Mouse (Mus musculus) ovary, postnatal 14 days (tissue): ENCODE results near the gene Nav2.
A peak's percentile ranks its signal among the peaks of the same experiment; 100 is the strongest.

Experiments
- DNase-seq: peaks from one replicate; pipeline ENCODE4 v3.0.0; 2022; ENCODE audit warnings: low spot score

Nav2 gene

DNA sequence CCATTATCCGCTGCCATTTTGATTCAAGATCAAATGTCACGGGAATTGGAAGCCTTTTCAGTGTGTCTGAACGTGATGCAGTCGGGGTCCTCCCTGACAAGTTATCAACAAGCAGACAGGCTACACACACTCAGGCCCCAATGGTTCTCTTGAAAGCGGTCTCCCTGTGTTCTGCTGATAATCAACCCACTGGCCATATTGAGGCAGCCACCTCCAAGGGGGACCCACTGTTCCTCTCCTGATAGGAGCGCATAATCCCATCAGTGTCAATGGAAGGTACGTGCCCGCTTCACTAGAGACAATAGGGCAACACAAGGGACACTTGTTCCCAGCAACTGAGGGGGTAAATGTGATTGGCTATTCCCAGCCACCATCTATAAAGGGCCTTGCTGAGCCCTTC lies 195.9 kb downstream of the Nav2 start:
- DNase-seq: no peak

DNA sequence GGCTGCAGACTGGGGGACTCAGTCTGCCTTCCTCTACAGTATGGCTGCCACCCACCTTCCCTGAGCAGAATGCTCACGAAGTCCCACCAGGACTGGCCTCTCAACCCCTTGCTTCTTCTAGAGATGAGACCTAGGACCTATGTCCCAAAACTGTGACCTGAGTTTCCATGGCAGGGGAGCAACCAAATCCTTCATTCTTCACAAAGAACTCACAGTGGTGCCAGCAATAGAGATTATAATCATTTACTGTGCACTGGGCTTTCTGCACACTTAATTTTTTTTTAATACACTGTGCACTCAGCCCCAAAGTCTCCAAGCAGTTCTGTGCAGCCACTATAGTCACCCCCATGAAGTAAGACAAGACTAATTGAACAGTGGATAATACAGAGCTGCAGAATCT lies 196.3 kb downstream of the Nav2 start:
- no peak for DNase-seq

- DNase-seq: no peak
Measured at GRCm38 (mm10) chr7:49105501-49105900, 197.0 kb downstream of the Nav2 start.

DNA sequence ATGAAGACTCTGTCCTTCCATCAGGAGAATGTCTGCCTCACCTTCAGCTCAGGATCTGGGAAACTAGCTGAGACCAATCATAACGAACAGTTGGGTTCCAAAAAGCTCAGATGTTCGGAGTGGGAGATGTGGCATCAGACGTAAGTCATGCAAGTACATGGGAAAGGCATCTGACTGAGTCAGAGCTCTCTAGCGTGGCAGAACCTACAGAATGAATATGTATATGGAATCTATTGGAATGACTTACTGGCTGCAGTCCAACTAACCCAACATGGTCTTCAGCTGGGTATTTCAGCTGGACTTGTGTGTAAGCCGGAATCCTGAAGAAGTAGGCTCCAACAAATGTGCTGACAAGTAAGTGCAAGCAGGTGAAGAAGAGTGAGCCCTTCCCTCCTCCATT lies 199.6 kb downstream of the Nav2 start:
- no peak for DNase-seq

- DNase-seq: no peak
Measured at GRCm38 (mm10) chr7:49119016-49119415, 210.5 kb downstream of the Nav2 start.

GRCm38 (mm10) chr7:49119794-49120487 lies 211.4 kb downstream of the Nav2 start:
- no peak for DNase-seq

- no peak for DNase-seq
Measured at GRCm38 (mm10) chr7:49120488-49120864, 212.0 kb downstream of the Nav2 start.

- peak; percentile 86 for DNase-seq
Measured at GRCm38 (mm10) chr7:49120935-49121691, 212.6 kb downstream of the Nav2 start.

DNA sequence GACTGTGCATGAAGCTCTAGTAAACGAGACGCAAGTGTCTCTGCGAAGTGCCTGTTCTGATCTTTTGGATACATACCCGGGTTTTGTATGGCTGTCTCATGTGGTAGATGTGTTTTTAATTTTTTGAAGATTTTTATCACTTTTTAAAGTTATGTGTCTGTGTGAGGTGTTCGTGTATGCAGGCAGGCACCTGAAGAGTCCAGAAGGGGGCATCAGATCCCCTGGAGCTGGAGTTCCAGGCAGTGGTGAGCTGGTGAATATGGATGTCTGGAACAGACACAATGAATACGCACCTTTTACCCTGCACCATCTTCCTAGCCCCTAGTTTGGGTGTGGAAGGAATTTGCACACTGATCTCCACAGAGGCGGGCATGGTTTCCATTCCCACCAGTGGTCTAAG lies 214.0 kb downstream of the Nav2 start:
- no peak for DNase-seq

DNA sequence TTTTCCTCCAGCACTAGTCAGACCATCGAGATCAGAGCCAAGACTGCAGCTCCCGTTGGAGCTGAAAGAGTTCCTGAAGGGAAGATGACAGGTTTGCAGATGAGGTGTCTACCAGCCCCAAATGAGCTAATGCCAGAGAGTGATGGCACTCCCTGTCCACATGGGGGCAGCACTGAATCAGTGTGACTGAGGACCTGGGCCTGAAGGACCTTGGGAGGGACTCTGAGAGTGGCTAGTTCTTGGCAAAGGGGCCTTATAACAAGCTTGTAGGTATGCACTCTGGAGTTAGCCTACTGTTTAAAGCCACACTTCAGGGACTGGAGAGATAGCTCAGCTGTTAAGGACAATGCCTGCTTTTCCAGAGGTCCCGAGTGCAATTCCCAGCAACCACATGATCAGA lies 217.0 kb downstream of the Nav2 start:
- peak; percentile 34 for DNase-seq

DNA sequence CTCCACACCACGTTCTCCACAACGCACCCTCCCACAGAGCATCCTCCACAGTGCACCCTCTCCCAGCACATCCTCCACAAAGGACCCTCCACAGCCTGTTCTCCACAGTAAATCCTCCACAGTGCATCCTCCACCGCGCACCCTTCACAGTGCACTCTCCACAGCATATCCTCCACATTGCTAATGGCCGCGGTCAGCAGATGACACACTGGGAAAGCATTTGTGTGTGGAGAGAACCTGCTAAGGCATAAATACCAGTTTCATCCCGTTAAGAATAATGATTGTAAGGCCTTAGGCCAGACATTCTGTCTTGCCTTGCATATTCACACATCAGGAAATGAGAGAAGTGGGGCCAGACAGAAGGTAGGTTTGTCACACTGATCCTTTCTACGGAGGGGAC lies 219.7 kb downstream of the Nav2 start:
- DNase-seq: no peak

- DNase-seq: peak; percentile 86
Measured at GRCm38 (mm10) chr7:49132851-49133351, 224.4 kb downstream of the Nav2 start.

- no peak for DNase-seq
Measured at GRCm38 (mm10) chr7:49134396-49134795, 225.9 kb downstream of the Nav2 start.

- no peak for DNase-seq
Measured at GRCm38 (mm10) chr7:49139762-49140161, 231.2 kb downstream of the Nav2 start.

GRCm38 (mm10) chr7:49143966-49144365 lies 235.4 kb downstream of the Nav2 start:
- DNase-seq: no peak

DNA sequence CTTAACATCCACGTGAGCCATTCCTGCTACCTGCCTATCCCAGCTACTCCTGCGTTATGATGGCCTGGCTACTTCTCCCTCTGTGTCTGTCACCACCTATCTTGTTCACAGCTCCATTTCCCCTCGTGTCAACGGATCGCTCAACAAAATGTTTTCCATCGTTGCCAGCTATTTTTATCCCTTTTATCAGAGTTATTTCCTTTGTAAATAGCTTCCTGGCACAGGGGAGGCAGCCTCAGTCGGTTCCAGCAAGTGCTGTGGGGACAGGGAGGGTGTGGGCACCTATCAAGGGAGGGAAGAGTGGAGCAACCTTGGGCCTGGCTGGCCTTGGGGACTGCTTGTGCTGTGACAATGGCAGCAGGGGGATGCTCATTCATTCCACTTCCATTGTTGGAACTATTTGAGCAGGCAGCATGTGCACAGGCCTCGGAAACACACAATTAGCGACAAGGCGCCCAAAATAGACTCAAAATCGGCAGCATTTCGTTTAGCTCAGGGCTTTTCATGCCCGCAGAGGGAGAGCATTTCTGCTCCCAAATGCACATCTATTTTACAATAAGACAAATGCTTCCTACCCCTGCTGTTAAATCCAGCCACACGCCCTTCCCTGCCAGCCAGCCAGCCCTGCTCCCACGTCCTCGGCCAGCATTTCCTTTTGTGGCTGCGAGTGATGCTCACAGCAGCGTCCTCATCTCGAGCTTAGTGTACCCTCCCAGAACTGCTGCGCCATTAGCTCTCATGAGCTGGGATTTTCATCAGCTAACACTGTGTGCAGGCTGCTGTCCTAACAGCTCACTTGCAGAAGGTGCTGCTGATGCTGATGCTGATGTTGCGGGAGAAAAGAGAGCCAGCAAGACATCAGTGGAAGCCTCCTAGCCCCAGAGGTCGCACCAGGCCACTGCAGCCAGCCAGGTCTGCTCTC lies 237.5 kb downstream of the Nav2 start:
- DNase-seq: no peak

DNA sequence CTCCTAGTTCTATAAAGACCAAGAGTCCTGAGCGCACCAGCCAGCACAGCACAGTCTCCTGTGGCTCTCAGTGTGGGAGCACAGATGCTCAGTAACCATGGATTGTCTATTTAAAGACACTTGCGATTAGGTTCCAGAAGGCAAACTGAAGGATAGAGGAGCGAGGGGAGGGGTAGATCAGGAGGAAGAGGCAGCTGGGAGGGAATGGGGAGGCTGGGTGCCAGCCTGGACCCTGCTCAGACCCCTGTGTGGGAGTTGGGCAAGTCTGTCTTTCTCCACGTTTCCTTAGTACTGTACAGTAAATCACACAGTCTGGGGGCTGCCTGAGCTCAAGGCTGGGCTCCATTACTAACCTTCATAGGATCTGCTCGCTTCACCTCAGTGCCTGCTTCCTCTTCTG lies 243.8 kb downstream of the Nav2 start:
- DNase-seq: no peak

DNA sequence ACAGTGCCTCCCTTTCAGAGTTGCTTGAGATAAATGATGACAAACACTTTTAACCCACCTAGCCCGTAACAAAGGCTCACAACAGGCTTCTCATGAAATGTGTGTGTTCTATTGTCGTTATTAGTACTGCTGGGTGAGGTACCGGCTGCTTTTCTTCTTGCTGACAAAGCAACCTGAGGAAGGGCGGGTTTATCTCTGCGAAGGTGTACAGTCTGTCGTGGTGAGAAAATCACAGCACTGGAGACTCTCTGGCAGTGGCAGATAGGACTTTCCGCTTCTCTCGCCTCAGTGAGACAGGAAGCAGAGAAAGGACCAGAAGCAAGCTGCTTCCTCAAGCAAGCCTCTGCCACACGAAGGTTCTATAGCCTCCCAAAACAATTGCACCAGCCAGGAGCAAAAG lies 244.2 kb downstream of the Nav2 start:
- no peak for DNase-seq

DNA sequence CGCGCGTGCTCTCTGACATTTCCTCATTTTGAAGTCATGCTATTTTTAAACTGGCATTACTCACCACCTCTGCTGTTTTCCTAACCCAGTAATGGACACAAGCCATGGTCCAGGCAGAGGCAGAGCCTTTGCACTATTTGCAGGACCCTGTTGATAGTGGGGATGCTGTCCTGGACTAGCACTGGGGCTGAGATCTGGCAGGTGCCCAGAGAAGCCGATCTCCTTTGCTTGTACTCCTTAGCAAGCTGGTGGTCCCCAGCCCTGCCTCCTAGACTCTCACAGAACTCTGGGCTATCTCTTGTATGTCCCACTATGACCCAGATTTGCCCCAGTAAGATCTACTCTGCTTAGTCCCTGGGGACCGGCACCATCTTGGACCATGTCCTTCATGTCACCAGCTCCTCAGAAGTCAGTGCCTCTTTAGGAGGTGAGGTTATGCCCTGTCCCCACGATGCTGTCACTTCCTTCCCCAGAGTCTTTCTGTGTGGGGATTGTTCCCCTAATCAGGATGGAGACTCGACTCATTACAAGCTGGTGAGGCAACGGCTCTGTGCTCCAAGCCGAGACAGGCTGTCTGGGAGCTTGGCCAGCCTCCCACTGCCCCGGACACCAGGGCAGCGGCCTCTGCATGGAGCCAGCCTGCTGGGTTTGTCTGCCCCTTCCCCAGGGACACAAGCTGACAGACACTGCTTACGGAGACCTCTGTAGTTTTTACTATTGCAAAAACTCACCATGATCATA lies 250.3 kb downstream of the Nav2 start:
- no peak for DNase-seq

DNA sequence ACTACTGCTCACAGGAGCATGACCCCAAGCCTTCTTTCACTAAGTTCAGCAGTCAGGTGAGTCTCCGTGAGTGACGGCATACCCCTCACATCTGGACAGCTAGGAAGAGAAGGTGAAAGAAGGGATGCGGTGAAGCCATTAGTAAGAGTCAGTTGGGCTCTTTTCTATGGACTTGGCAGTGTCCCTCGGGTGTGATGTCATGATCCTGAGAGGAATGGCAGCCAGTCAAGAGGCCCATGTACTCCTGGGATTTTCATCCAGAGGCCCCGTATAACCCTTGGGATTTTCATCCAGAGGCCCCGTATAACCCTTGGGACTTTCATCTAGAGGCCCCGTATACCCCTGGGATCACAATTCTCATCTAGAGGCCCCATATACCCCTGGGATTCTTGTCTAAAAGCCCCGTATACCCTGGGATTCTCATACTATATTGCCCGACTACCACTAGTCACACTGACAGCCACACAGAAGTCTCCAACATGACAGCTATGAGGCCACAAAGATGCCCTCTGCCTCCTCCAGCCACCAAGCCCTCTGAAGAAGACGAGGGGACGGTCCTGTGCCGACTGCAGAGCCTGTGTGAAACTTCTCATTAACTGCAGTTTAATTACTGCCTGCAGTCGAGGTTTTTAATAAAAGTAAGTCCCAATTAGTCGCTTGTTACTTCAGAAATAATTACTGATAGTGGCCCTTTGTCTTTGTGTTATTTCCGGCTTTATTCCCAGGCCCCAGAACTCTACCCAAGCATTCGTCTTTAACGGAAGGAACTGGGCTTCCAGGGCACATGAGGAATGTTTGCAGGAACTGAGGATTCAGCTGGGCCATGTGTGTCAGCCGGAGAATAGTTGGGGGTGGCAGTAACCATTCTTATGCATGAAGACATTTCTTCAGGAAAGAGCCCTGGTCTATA lies 251.4 kb downstream of the Nav2 start:
- no peak for DNase-seq

DNA sequence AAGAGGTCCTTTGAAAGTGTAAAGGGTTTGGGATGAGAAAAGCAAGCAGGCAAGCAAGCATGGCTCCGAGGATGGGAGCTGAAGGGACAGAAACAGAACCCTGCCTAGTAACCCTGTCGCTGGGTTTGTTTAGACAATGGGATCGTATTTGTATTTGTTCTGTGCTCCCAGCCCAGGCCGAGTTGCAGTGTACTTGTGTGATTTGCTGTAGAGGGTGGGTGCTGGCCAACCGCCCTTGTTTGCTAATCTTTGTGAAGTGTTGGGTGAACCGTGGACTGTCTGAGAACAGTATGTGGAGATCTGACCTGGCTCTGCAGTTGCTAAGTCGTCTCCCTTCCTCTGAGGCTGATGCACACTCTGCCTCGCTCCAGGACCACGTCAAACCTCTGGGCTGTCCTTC lies 253.6 kb downstream of the Nav2 start:
- no peak for DNase-seq
